Mouse (Mus musculus): ENCODE measurements around the gene Kctd7. TPM values are rescaled to one million over a fixed set of nuclear protein-coding genes. Genes with fewer than 3 reads are reported as not detected.
A peak's percentile ranks its signal among the peaks of the same experiment; 100 is the strongest.

Kctd7 gene
- polyA plus RNA-seq (2012; rRNA removed), result 11.2 and 12.0 TPM in 2 replicates

DNA sequence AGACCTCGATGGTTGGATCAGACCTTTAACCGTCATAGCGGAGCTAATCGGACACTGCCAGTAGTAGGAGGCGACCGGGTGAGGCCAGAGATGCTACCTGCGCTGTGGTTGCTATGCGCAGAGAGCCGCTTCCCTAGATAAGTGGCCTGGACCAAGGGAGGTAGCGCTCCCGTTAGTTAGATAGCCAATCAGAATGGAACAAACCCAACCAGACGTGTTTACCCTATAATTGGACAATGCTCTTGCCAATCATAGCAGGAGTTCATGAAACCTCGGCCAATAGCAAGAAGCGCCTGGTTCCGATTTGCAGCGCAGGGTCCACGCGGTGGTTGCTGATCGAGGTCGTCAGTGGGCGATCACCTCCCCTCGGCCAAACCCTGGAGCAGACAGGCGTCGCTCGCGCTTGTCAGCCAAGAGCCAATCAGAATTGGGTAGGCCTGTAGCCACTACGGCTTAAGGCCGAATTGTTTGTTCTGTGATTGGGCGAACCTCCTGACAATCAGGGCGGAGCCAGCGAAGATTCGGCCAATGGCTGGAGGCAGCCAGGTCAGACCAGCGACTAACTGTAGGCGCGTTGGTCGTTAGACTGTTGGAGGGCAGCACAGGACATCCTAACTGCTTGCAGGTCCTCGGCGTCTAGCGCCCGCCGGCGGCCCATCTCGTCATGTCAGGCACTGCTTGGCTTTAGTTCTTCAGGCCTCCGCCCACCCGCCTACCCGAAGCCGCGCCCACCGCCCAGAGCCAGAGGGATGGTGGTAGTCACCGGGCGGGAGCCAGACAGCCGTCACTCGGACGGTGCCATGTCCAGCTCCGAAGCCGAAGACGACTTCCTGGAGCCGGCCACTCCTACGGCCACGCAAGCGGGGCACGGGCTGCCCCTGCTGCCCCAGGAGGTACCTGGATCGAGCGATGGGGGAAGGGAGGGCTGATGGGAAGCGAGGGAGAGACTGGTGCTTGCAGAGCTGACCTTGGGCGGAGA, at the start of gene Kctd7:
Kctd7 (plus strand) TSS at position 528 of the 979 bp plus-strand sequence.
- TF ChIP-seq CTCF (IDR thresholded peaks at IDR 0.05; ENCODE audit: insufficient read depth, low read length), result peak; percentile 18; the same call in 1 of the 2 replicates
- peak; percentile 81; the same call in 1 of the 2 replicates for TF ChIP-seq POLR2A (IDR thresholded peaks at IDR 0.05; ENCODE audit: borderline replicate concordance, extremely low read depth, low read depth, low read length)
- H3K4me3 ChIP-seq (replicated peaks; ENCODE audit: extremely low read depth, low read depth, low read length), result peak within 1 kb of the TSS; percentile 75
- under 1% methylated on average over 66 of the region's 66 CpGs for WGBS
- peak; percentile 95 for DNase-seq
- H3K4me1 ChIP-seq (ENCODE audit: control insufficient read depth, insufficient read depth, low read length), result peaks cover 12% of the 10 kb centered on the region

DNA sequence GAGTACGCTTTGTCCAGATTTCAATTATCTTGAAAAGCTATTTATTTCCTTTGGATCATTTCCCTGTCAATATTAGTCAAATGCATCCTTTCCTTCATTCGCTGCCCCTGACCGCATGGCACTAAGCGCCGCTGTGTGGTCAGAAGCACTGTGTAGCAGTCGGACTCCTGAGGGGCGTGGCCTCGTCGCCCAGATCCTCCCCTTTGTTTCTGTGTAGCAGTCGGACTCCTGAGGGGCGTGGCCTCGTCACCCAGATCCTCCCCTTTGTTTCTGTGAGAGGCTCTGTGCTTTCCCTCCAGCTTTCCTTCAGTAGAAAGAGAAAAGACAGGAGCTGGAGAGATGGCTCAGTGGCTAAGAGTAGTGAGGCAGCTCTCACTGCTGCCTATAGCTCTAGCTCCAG, 47.9 kb upstream of the Kctd7 start:
- TF ChIP-seq POLR2A (IDR thresholded peaks at IDR 0.05; ENCODE audit: borderline replicate concordance, extremely low read depth, low read depth, low read length) (no peak), CTCF (IDR thresholded peaks at IDR 0.05; ENCODE audit: insufficient read depth, low read length) (no peak)
- WGBS, result 64% methylated on average over 12 of the region's 12 CpGs
- DNase-seq, result no peak

DNA sequence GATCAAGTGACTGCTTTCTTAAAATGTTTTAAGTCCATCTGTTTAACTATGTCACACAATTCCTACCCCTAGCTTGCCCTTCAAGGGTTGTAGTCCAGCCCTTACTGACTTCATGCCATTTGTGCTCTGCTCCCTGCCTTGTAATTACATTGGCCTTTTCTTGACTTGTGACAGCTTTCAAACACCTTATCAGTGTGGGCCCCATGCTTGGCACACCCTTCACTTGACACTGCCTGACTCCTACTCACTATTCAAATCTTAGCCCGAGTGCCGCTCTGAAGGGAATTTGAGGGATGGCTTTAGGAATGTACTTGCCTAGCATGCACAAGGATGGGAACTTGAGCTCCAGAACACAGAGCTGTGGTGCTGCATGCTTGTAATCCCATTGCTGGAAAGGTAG, 46.8 kb upstream of the Kctd7 start:
- Histone ChIP-seq H3K4me1 (ENCODE audit: control insufficient read depth, insufficient read depth, low read length) (no peaks in the 10 kb centered on the region), H3K4me3 (replicated peaks; ENCODE audit: extremely low read depth, low read depth, low read length) (no peak overlapping the region)
- 46% methylated on average over 2 of the region's 2 CpGs for WGBS
- no peak for DNase-seq
- TF ChIP-seq CTCF (IDR thresholded peaks at IDR 0.05; ENCODE audit: insufficient read depth, low read length) (no peak), POLR2A (IDR thresholded peaks at IDR 0.05; ENCODE audit: borderline replicate concordance, extremely low read depth, low read depth, low read length) (no peak)

More for the DNA sequence above, 47.9 kb upstream of the Kctd7 start:
- H3K4me1 ChIP-seq (ENCODE audit: control insufficient read depth, insufficient read depth, low read length), result no peaks in the 10 kb centered on the region
- H3K4me3 ChIP-seq (replicated peaks; ENCODE audit: extremely low read depth, low read depth, low read length), result no peak overlapping the region

DNA sequence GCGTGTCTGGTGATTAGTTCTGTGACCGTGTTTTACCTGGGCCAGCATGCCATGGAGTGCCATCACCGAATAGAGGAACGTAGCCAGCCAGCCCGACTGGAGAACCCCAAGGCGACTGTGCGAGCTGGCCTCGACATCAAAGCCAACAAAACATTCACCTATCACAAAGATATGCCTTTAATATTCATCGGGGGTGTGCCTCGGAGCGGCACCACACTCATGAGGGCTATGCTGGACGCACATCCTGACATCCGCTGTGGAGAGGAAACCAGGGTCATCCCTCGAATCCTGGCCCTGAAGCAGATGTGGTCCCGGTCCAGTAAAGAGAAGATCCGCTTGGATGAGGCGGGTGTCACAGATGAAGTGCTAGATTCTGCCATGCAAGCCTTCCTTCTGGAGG, 42.9 kb upstream of the Kctd7 start:
- H3K4me3 ChIP-seq (replicated peaks; ENCODE audit: extremely low read depth, low read depth, low read length), result no peak overlapping the region
- H3K4me1 ChIP-seq (ENCODE audit: control insufficient read depth, insufficient read depth, low read length), result no peaks in the 10 kb centered on the region
- DNase-seq, result no peak
- 94% methylated on average over 17 of the region's 17 CpGs for WGBS
- no peak for TF ChIP-seq CTCF (IDR thresholded peaks at IDR 0.05; ENCODE audit: insufficient read depth, low read length)
- no peak for TF ChIP-seq POLR2A (IDR thresholded peaks at IDR 0.05; ENCODE audit: borderline replicate concordance, extremely low read depth, low read depth, low read length)

DNA sequence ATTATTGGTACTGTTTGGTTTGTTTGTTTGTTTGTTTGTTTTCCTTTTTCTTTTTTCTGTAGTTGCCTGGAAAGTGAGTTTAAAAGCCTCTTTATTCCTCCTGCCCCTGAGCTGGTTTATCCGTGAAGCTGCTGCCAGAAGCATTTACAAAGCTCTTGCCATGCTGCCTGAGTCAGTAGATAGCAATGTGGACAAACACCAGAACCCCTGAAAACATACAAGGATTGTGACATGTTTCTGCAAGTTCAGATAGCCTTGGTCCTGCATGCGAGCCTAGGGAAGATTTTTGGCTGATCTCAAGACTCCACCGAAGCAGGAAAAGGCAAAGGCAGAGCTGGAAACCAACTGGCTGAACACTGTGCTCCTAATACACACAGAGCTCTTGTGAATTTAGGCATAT, 35.3 kb upstream of the Kctd7 start:
- H3K4me3 ChIP-seq (replicated peaks; ENCODE audit: extremely low read depth, low read depth, low read length), result no peak overlapping the region
- H3K4me1 ChIP-seq (ENCODE audit: control insufficient read depth, insufficient read depth, low read length), result no peaks in the 10 kb centered on the region; the same call in 1 of the 2 replicates
- 73% methylated on average over 3 of the region's 3 CpGs for WGBS
- no peak for DNase-seq
- TF ChIP-seq POLR2A (IDR thresholded peaks at IDR 0.05; ENCODE audit: borderline replicate concordance, extremely low read depth, low read depth, low read length) (no peak), CTCF (IDR thresholded peaks at IDR 0.05; ENCODE audit: insufficient read depth, low read length) (no peak)

DNA sequence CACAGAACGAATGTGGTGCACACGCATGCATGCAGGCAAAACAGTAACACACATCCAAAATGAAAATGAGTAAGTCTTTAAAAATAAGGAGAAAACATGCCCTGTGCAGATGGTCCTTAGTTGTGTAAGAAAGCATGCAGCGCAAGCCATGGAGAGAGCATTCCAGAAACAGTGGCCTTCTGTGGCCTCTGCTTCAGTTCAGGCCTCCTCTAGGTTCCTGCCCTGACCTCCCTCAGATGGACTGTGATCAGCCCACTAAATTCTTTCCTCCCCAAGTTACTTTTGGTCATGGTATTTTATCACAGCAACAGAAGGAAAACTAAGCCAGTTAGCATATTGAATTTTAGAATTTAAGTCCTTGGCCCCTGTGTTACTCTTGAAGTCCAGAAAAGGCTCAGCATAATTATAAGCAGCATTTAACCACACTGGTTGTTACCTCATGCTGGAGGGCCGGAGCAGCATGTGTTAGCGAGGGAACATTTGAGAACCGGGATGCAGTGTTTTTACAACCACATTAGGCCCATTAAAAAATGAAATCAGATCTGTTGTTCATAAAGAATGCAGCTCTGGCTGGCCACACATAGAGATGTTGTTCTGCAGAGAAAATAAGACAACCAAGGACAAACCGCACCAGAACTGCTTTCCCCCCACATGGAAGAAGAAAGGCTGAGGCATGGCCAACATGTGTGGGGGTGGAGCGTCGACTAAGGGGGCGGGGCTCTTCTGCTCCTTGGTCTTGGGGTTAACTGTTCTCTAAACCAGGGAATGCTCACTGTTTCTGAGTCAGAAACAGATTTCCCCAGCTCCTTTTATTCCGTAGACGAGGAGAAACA, 33.8 kb upstream of the Kctd7 start:
- TF ChIP-seq CTCF (IDR thresholded peaks at IDR 0.05; ENCODE audit: insufficient read depth, low read length) (no peak), POLR2A (IDR thresholded peaks at IDR 0.05; ENCODE audit: borderline replicate concordance, extremely low read depth, low read depth, low read length) (no peak)
- H3K4me3 ChIP-seq (replicated peaks; ENCODE audit: extremely low read depth, low read depth, low read length), result no peak overlapping the region
- WGBS, result 73% methylated on average over 12 of the region's 12 CpGs
- no peak for DNase-seq
- no peaks in the 10 kb centered on the region; the same call in 1 of the 2 replicates for H3K4me1 ChIP-seq (ENCODE audit: control insufficient read depth, insufficient read depth, low read length)

DNA sequence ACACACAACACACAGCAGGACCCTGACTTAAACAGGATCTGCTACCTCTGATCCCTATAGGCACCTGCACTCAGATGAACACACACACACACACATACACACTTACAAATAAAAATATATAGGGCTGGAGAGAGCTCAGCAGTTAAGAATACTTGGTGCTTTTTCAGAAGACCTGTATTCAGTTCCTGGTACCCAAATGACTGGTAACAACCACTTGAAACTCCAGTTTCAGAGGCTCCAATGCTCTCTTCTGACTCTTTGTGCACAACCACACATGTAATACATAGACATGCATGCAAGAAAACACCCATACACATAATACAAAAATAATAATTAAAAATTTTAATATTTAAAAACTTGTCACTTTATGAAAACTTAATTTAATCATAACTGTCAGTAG, 32.0 kb upstream of the Kctd7 start:
- no peaks in the 10 kb centered on the region; the same call in 1 of the 2 replicates for H3K4me1 ChIP-seq (ENCODE audit: control insufficient read depth, insufficient read depth, low read length)
- no peak for TF ChIP-seq POLR2A (IDR thresholded peaks at IDR 0.05; ENCODE audit: borderline replicate concordance, extremely low read depth, low read depth, low read length)
- TF ChIP-seq CTCF (IDR thresholded peaks at IDR 0.05; ENCODE audit: insufficient read depth, low read length), result no peak
- DNase-seq, result no peak

DNA sequence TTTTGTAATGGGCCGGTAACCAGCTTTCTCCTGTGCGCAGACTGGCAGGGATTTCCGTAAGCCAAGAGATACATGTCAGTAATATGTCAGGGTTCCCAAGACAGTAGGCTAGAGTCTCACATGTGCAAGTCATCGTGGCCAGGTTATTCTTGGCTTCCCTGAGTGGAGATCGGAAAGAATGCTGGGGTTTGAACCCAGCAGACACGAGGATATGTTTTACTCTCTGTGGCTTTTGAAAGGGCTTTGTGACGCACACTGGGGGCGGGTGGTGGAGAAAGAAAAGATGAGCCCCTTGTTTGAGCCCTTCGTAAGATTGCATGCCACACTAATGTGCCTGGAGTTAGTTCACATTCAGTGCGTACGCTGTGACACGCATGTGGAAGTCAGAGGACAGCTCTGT, 28.5 kb upstream of the Kctd7 start:
- Histone ChIP-seq H3K4me3 (replicated peaks; ENCODE audit: extremely low read depth, low read depth, low read length) (no peak overlapping the region), H3K4me1 (ENCODE audit: control insufficient read depth, insufficient read depth, low read length) (peaks cover 3% of the 10 kb centered on the region; the same call in 1 of the 2 replicates)
- no peak for DNase-seq
- TF ChIP-seq CTCF (IDR thresholded peaks at IDR 0.05; ENCODE audit: insufficient read depth, low read length), result no peak
- 88% methylated on average over 12 of the region's 12 CpGs for WGBS

More for the DNA sequence above, 32.0 kb upstream of the Kctd7 start:
- no peak overlapping the region for H3K4me3 ChIP-seq (replicated peaks; ENCODE audit: extremely low read depth, low read depth, low read length)

DNA sequence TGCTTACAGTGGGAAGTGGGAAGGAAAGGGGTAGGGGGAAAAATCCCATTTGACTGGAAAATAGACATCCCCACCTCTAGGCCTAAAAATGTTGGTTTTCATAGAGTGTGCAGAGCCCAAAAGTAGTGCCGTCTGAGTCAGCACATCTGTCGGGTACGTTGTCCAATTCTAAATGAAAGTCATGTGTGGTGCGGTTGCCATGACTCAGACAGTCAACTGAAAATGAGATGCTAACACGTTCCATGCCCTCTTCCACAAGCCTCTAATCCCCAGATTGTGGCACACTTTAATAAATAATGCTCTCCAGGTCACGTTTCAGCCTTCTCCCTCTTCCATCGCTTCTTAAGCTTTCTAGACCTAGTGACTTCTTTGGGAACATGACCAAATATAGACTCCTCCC, 27.8 kb upstream of the Kctd7 start:
- TF ChIP-seq CTCF (IDR thresholded peaks at IDR 0.05; ENCODE audit: insufficient read depth, low read length) (no peak), POLR2A (IDR thresholded peaks at IDR 0.05; ENCODE audit: borderline replicate concordance, extremely low read depth, low read depth, low read length) (no peak)
- Histone ChIP-seq H3K4me3 (replicated peaks; ENCODE audit: extremely low read depth, low read depth, low read length) (no peak overlapping the region), H3K4me1 (ENCODE audit: control insufficient read depth, insufficient read depth, low read length) (peaks cover 3% of the 10 kb centered on the region; the same call in 1 of the 2 replicates)
- no peak for DNase-seq
- WGBS, result 74% methylated on average over 7 of the region's 7 CpGs
